Mouse (Mus musculus) c-Kit-positive CD71-positive TER-119-positive erythroid progenitor cells, embryonic 14.5 days (primary cell): ENCODE data around the gene Ric3.
"Not testable (repeated sequence)": the region's sequence is repeated elsewhere in the genome, so short reads cannot be mapped to it uniquely, and the experiment has no call there.

ENCODE experiments used
- DNase-seq: peaks from one replicate; pipeline ENCODE4 v3.0.0-alpha.2; 2013; ENCODE audit warnings: low spot score

The Ric3 gene

DNA sequence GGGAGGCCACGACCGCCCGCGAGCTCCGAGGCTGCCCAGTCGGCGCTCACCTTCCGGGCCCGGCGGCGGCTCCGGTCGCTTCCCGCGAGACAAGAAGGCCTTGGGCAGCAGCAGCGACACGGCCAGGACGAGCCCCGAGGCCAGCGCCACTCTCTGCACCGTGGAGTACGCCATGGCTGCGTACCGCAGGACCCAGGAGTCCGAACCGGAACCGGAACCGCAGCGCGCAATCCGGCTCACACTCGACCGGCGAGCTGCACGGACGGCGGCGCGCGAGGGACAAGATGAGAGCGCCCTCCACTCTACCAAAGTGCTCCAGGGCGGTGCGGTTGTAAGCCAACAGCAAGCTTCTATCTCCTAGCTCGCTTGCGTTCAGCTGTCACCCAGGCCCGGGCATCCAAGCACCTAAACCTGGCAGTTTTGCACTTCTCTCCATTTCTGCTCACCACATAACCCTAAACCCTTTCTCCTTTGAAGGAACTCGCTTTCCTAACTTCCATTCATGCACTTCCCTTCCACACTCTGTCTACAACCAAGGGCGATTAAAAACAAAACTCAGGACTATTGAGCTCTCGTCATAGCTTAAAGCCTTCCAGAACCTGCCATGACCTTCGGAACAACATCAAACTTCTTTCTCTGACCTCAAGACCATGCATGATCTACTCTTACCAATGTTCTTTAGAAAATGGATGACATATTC lies at the start of gene Ric3:
Gene Ric3 (minus strand): TSS at position 219 of the 700 bp plus-strand sequence.
- DNase-seq = no peak

DNA sequence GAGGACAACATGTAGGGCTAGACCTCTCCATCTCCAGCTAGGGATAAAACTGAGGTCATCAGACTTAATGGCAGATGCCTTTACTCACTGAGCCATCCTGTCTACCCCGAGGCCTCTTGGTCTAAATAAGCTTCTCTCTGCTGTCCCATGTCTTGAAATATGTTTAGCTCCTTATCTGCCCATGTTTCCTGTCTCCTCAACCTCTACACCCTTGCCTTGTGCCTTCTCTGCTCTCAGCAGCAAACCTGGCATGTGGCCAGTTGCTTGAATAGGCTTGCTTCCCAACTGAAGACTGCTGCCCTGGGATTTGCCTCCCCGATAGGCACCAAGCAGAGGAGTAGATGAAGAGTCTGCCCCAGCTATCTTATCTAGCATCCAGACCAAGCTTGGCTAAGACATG lies 48.4 kb upstream of the Ric3 start:
- DNase-seq = no peak

DNA sequence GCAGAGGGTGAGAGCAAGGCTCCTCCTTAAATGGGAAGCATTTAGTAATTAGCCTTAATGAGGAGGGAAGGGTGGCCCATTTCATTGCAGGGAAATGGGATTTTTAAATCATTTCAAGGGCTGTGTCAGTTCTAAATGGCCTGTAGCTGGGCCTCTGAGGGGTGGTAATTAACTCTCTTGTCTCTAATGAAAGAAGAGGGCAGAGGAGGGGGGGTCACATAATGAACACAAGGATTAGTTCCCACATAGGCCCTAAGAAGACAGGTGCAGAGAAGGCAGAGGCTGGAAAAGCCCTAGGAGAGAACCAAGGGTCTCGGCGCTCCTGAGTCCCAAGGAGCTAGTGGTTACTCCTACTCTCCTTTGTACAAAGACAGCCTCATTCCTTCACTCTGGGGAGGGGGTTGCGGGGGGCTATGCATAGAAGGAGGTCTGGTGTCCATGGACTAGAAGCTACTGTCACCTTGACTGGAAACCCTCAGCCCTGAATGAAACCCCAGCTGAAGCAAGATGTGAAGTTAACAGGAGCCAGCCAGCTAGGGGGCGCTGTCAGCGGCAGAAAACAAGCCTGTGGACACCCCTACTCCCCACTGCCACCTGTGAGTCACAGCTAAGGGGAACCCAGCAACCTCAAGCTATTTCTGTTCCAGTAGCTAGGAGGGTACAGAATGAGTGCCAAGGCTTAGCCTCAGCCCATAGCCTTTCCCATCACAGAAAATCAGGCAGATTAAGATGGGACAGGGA lies 47.0 kb upstream of the Ric3 start:
- no peak for DNase-seq

DNA sequence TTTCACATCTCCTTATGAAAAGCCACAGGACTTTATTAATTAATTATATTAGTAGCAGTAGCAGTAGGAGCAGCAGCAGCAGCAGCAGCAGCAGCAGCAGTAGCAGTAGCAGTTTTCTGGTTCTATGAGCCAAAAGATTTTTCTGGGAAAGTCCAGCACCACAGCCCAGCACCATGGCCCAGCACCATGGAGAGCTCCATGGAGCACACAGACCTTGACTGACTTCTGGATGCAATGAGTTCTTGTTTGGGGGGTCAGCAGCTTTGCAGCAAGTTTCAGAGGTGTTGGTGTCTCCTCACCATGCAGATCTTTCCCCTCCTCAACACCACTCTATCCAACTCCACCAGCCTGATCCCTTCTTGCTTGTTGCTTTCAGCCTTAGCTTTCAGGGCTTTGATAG lies 46.3 kb upstream of the Ric3 start:
- no peak for DNase-seq

DNA sequence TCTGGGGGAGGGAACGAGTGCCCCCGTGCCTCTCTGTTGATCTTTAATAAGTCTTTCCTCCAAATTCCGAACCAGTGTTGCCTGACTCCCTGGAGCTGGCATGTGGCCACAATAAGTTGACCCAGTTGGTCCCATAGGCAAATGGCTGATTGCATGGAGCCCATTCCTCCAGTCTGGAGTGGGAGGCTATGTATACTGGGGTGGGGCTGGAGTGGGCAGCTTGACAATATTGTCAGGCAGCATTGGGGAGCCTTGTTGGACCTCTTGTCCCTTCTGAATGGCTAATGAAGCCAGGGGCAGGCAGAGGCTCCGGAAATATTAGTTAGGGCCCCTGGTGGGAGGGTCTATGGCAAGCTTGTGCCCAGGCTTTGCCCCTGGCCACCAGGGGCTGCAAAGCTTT lies 32.8 kb upstream of the Ric3 start:
- no peak for DNase-seq

DNA sequence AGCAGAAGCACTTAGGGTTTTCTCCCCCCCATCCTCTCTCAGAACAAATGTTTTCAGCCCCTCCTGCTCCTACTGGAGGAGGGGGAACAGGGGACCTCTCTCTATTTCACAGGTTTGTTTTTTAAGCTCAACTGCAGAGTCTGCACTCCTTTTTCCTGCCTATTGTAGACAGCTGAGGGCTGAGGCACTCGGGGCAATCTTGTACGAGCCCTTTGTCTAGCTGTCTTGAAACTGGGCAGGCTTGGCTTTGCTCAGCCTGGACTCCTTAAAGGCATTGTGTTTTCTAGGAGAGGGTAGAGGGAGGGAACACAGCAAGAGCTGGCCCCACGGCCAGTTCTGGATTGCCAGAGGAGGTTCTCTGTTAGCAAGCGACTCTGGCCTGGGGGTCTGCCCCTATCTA lies 32.4 kb upstream of the Ric3 start:
- not testable (repeated sequence) for DNase-seq

DNA sequence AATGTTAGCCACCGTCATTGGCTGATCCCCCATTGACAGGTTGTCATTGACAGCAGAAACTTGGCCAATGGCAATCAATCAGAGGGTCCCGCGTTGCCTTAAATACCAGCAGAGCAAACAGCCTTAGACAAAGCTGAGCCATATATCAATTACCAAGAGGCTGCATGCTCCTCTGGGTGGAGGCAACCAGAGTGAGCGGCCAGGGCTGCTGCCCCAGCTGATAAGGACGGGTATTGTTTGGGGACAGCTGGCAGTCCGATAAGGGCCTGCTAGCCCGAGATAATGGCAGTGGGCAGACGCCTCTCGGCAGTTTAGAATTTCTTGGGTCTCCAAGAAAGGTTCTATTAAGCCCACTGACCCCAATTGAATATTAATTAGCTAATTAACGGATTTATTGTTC lies 31.8 kb upstream of the Ric3 start:
- peak; percentile 93 for DNase-seq

DNA sequence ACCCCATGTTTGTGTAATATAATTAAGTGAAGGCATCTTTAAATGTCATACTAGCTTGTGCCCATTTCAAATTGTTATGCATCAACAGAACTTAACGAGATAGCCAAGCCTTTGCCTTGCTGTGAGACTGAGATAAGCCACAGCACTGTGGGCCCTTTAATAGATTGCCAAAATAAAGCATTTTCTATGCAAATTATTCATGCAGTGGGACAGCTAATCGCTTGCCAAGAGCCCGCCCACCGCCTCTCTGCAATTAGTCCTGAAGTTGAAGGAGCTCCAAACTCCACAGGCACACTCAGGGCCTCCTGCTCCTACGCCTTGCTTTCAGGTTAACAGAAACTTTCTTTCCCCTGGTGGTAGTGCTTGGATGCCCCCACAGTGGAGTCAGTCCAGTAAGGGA lies 27.9 kb upstream of the Ric3 start:
- peak; percentile 77 for DNase-seq

DNA sequence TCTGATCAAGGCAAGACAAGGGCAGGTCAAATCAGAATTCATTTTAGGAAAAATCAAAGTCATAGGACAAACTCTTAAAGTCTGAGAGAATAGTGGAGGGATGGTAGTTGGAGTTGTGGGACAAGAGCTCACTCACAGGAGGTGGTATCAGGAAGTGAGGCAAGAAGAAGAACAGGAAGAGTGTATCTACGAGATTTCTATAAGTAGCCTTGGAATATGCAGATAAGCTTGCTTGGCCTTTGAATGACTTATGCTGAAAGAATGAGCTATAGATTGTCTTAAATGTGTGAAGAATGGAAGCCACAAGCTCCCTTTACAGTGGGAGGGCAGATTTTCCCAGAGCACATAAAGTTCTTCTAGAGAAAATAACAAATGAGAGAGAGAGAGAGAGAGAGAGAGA lies 21.8 kb upstream of the Ric3 start:
- no peak for DNase-seq

DNA sequence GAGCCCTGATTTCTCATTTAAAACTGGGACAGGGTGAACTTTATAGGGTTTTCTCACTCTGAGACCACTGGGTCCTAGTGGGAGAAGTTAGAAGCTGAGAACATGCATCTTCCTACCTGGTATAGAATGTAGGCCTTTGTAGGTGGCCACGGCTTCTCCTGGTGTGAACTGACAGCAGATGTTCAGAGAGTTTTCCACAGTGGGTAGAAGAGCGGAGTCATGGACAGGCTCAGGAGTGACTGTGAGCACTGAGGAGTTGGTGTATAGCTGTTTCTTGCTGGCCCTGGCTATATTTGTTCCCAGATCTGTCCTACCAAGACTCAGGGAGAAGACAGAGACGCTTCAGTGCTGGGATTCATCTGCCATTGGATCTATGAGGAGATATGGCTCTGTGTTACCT lies 18.0 kb upstream of the Ric3 start:
- DNase-seq = no peak

DNA sequence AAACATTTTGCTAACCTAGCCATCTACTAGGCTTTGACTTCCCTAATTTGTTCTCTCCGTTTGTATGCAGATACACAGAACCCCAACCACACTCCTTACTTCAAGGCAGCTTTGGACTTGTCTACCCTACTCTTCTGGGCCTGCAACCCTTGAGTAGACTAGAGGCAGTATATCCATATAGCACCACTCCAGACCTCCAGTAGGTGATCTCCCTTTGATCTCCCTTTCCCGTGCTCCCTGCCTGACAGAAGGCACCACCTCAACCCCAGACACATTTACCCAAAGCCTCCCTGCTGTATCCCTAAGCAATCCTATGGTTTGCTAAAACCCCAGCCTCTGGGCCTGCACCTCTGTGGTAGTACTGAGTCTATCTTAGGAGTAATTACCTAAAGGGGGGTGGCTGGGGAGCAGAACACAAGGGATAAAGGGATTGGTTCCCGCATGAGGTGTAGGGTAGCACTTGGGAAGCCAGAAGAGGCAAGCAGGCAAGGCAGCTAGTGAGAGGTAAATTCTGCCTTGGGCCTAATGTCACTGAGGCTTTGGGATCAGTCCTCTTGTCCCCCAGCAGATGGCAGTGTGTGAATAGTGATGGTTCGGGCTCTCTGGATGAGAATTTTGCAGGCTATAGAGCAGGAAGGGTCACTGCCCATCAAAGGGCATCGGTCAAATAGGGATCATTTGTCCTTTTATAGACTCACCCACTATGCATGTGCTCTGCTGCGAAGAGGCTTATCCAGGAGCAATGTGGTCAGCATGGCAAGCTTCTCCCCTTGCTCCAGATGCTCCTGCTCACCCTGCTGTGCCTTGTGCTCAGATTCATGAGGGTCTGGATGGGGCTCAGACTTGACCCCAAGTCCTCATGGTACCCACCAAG lies 15.3 kb upstream of the Ric3 start:
- DNase-seq = peak; percentile 59

DNA sequence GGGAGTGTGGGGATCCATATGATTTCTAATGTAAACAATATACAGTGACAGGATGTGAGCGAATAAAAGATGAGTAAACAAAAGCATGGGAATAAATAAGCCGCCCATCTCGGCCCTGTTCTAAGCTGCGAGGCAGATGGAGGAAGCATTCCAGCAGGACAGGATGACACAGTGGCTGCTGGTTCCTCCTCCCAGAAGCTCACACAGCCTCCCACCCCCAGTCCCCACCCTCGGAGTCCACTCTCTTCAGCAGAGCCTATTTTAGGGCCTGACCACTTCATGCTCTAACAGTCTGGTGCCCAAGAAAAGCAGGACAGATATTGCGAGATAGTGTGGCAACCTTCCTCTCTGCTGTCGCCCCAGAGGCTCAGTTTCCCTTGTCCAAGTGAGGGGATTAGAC lies 14.1 kb upstream of the Ric3 start:
- no peak for DNase-seq

DNA sequence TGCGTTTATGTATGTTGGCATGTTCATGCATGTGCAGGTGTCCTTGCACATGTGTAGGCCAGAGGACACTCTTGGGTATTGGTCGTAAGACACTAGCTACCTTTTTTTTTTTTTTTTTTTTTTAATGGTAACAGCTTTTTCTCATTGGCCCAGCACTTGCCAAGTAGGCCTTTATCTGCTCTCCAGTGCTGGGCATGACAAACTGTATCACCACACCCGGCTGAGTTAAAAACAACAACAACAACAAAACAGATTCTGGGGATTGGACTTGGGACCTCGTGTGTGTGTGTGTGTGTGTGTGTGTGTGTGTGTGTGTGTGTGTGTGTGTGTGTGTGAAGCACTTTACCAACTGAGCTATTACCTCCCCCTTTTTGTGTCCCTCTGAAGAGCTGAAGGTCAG lies 13.5 kb upstream of the Ric3 start:
- DNase-seq = no peak

DNA sequence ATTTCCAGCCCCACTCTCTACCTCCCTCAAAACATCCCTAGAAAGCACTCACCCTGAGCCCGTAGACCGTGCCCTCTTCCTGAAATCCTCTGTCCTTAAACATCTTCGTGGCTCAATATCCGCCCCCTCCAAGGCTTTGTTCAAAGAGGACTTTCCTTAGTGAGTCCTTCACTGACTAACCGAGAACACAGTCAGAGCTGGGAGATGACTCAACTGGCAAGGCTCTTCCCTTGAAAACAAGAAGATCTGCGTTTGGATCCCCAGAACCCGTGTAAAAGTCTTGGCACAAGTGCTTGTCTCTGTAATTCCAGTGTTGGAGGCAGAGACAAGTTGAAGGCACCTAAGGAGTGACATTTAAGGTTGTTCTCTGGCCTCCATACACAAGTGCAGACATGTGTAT lies 11.2 kb upstream of the Ric3 start:
- no peak for DNase-seq

DNA sequence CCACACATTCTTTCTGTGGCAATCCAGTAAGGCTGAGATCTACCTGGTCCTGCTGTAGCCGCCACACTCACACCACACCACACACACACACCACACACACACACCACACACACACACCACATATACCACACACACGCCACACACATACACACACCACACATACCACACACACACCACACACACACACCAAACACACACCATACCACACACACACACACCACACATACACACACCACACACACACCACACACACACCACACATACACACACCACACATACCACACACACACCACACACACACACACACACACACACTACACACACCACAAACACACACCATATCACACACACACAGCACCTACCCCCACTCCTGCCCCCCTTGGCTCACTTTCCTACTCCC lies 8.2 kb upstream of the Ric3 start:
- DNase-seq = not testable (repeated sequence)

DNA sequence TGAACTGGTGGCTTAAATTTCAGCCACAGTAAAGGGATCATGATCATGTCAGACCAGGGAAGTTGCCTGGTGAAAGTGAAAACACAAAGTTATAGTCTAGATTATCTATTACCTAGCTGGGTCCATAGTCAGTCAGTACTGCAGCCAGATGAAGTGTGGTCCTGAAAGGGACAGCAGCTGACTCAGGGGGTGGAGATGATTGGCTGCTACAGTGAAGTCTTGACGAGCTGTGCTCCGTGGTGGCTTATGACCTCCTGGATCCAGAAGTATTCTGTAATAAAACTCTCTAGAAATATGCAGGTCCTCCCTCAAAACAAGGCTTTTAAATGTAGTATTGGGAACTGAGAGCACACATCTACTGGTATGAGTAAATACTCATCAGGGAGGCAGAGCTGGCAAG lies 3.8 kb upstream of the Ric3 start:
- no peak for DNase-seq

DNA sequence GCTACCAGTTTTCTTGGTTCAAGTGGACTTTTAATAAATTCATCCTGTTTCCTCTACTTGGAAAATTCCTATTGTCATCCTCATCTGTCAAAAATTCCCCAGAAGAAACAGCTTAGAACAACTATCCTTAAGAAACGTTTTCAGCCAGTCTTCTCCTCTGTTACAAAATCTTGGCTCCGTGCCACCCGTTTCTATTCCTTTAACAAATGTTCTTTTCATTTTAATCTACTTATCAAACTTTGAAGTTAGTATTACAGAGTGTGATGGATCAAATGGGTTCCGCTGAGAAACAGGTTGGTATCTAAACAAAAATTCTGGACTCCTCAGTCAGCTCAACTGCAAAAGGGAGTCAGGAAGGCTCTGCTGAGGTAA lies 668 bp upstream of the Ric3 start:
- no peak for DNase-seq

DNA sequence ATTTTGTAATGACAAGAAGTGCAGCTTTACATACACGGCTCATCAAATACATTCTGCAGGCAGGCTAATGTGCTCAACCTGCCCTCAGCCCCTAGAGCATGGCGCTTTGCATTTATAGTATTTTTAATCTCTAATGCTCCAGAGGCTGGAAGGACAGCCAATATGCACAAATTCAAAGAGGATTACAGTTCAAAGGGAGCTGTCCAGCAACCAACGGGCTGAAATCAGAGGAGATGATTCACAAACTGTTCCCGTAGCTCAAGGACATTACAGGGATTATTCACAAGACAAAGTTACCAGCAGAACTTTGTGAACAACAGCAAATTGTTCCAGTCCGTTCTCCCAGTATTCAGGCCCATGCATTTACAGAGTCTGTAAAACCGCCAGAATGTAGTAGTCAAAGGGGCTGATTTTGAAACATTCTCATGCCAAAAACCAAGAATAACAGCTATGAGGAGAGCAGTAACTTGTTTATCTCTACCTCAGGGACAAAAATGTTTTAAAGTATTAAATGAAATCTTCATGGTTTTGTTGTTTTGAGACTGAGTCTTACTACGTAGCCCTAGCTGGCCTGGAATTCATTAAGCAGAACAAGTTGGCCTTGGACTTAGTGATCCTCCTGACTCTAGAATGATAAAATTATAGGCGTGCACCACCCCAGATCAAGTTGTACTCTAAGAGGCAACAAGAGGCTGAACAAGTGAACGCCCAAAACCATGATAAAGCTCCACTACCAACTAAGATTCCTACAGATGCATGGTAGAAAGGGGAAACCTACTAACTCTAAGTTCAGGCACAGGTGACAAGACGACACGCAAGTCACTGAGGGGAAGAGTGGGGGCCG lies 640 bp downstream of the Ric3 start:
- peak; percentile 26 for DNase-seq

DNA sequence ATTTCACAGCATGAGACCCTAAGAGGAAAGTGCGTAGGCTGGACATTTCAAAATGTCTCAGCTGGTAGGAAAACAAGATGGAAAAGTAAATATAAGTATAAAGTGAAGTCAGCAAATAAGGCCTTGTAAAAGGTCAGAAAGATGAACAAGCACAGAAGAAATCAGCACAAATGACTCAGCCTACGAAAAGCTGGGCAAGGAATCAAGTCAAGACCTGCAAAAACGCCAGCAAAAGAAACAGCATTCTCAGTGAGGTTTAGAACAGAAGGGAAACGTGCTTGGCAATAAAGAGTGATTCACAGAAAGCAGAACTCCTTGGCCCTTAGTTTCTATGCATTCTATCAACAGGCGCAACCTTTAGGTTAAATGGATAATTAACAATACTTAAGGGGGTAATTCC lies 10.8 kb downstream of the Ric3 start:
- no peak for DNase-seq

DNA sequence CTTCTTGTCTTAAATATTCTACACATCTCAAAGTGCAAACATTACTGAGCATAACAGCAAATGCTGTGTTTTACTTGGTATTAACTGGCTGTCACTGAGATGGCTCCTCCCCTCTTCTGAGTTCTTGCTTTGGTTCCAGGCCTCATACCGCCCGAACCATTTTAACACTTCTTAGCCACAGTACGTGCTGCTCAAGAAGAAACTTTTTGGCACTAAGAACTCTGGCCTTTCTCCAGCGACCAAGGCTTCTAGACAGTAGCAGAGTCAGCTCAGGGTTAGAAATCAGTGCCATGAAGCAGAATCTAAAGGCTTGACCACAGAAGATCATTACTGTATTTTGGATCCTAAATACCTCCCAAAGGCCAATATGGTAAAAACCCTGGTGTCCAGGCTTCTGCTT lies 13.5 kb downstream of the Ric3 start:
- no peak for DNase-seq

DNA sequence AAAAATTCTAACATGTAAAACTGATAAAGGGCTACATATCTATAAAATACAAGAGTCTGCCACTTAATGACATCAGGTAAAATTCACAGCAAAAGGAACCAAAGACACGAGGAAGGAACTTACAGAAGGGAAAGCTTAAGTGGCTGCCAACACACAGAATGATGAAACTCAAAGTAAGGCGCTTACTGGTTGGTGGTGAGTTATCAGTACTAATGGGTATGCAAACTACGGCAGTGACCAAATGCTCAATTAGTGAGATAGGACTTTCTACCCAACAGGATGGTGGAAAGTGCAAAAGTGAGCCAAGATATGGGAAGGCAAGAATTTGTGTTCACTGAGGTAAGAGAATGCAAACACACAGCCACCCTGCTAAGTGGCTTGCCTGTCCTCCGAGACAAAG lies 23.6 kb downstream of the Ric3 start:
- no peak for DNase-seq

DNA sequence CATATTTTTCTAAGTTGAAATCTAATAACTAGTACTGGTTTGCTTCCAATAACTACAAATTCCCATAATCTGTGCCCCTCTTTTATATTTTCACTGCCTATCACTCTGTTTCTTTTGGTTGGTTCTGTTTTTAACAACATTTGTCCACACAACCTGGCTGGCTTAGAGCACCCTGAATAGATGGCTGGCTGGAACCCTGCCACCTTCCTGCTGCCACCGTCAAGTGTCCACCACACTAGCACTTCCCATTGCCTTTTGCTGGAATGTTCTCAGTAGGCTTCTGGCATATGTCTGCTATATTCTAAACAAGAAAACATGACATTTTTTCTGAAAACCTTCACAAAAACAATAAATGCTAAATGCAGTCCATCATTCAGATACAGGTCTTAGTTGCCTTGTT lies 32.3 kb downstream of the Ric3 start:
- no peak for DNase-seq
